Mouse (Mus musculus) regulatory T cell (primary cell): ENCODE measurements around the gene Tmem151b.

Source experiments
- in situ Hi-C: fragments of 300-600 bp; cut with MboI, MseI; formaldehyde crosslinking; loops from one replicate; pipeline ENCODE4 v1.15.1; 2025; ENCODE audit warnings: high pct_unique_total_duplicates

The Tmem151b gene

GRCm38 (mm10) chr17:45564531-45565084 is 15.1 kb upstream of the Tmem151b start:
- in situ Hi-C loops, result no loop called here

GRCm38 (mm10) chr17:45563655-45564530 is 14.4 kb upstream of the Tmem151b start, which contains the start of gene Slc35b2:
TSS of gene Slc35b2 (plus strand) at chr17:45563874.
- in situ Hi-C loops, result no loop called here

GRCm38 (mm10) chr17:45563216-45563615 is 13.7 kb upstream of the Tmem151b start:
- in situ Hi-C loops, result no loop called here

GRCm38 (mm10) chr17:45559732-45560525 is 10.5 kb upstream of the Tmem151b start:
- in situ Hi-C loops, result no loop called here

- in situ Hi-C loops, result no loop called here
Measured at GRCm38 (mm10) chr17:45557998-45558862, 8.8 kb upstream of the Tmem151b start.

GRCm38 (mm10) chr17:45557246-45557824 is 7.9 kb upstream of the Tmem151b start:
- in situ Hi-C loops, result no loop called here

GRCm38 (mm10) chr17:45556514-45557245 is 7.2 kb upstream of the Tmem151b start:
- in situ Hi-C loops, result no loop called here

GRCm38 (mm10) chr17:45556107-45556489 is 6.6 kb upstream of the Tmem151b start:
- in situ Hi-C loops, result no loop called here

- in situ Hi-C loops, result no loop called here
Measured at GRCm38 (mm10) chr17:45555452-45556106, 6.1 kb upstream of the Tmem151b start, which contains the start of gene Nfkbie. TSS of gene Nfkbie (plus strand) at chr17:45555703.

GRCm38 (mm10) chr17:45554420-45554819 is 4.9 kb upstream of the Tmem151b start:
- in situ Hi-C loops, result loop anchor here (5.0 kb wide), 1 partner anchor 77 kb away; the partner anchor contains the start of gene Spats1

- in situ Hi-C loops, result loop anchor here (5.0 kb wide), 1 partner anchor 76 kb away; the partner anchor contains the start of gene Spats1
Measured at GRCm38 (mm10) chr17:45553065-45553464, 3.6 kb upstream of the Tmem151b start.

GRCm38 (mm10) chr17:45551816-45552451 is 2.5 kb upstream of the Tmem151b start:
- in situ Hi-C loops, result loop anchor here (5.0 kb wide), 1 partner anchor 75 kb away; the partner anchor contains the start of gene Spats1

GRCm38 (mm10) chr17:45551249-45551796 is 1.8 kb upstream of the Tmem151b start:
- in situ Hi-C loops, result loop anchor here (5.0 kb wide), 1 partner anchor 74 kb away; the partner anchor contains the start of gene Spats1

- in situ Hi-C loops, result loop anchor here (5.0 kb wide), 1 partner anchor 73 kb away; the partner anchor contains the start of gene Spats1
Measured at GRCm38 (mm10) chr17:45550253-45550652, 776 bp upstream of the Tmem151b start.

GRCm38 (mm10) chr17:45548541-45549512 is 650 bp downstream of the Tmem151b start:
- in situ Hi-C loops, result no loop called here

- in situ Hi-C loops, result no loop called here
Measured at GRCm38 (mm10) chr17:45547461-45548190, 1.9 kb downstream of the Tmem151b start.
